Mouse (Mus musculus): Measurements from ENCODE around the gene Gpc5. TPM values are rescaled to one million over a fixed set of nuclear protein-coding genes. Genes with fewer than 3 reads are reported as not detected.
"Not testable (repeated sequence)": the region's sequence is repeated elsewhere in the genome, so short reads cannot be mapped to it uniquely, and the experiment has no call there.

Gpc5 gene
- polyA plus RNA-seq, 1 experiment from 2014 or later = 0.65 TPM

DNA sequence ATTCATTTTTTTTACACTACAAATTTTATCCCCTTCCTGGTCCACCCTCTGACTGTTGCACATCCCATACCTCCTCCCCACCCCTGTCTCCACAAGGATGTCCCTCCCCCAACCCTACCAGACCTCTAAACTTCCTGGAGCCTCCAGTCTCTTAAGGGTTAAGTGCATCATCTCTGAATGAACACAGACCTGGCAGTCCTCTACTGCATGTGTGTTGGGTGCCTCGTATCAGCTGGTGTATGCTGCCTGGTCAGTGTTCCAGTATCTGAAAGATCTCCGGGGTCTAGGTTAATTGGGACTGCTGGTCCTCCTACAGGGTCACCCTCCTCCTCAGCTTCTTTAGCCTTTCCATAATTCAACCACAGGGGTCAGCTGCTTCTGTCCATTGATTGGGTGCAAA is 25.9 kb upstream of the Gpc5 start:
- WGBS = 76% methylated on average over 2 of the region's 2 CpGs
- DNase-seq (ENCODE audit: low spot score); H3K4me3 ChIP-seq; H3K27me3 ChIP-seq (ENCODE audit: insufficient read depth, poor library complexity, severe bottlenecking); H3K9me3 ChIP-seq; H3K27ac ChIP-seq; H3K36me3 ChIP-seq; H3K4me1 ChIP-seq (replicated peaks): not testable (repeated sequence)

DNA sequence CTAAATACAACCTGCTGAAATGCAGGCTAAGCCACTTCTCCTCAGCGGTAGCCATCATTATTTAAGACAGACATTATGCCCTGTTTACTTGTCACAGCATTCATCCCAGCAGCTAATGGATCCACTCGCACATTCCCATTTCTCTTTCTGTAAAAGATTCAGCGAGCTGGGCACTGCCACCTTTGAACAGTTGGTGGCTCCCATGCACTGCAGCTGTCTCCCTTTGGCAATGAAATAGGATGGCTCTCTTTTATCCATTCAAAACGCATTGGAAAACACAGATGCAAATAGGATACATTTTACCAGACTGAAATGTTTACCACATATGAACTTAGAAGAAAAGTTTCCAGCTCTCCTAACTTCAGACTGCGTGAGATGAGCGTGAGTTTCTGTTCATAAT is 21.5 kb upstream of the Gpc5 start:
- no peak for DNase-seq (ENCODE audit: low spot score)
- WGBS = 48% methylated on average over 6 of the region's 6 CpGs
- no peak overlapping the region for H3K27ac ChIP-seq
- no peak overlapping the region for H3K4me3 ChIP-seq
- H3K36me3 ChIP-seq = no peaks in the 10 kb centered on the region
- no peaks in the 10 kb centered on the region for H3K27me3 ChIP-seq (ENCODE audit: insufficient read depth, poor library complexity, severe bottlenecking)
- H3K4me1 ChIP-seq (replicated peaks) = no peaks in the 10 kb centered on the region
- no peaks in the 10 kb centered on the region for H3K9me3 ChIP-seq

DNA sequence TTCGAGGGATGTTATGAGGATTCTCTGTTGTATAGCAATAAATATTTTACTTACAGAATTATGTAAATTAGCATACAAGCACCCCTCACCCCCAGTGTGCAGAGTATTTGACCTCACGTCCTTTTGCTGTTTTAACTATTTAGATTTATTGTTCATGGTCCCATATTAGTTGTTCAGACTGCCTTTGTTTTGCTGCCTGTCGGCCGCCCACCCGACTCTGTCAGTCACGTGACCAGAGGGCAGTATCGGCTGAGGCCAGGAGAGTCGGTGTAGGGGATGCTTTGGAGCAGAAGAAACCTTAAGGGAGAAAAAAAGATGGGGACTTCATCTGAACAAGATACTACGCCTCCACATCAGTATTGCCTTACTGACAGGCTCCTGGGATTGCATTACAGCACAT is 14.7 kb upstream of the Gpc5 start:
- no peak overlapping the region for H3K27ac ChIP-seq
- 0 out of 2 replicates have a peak, but pooled peaks cover 9% of the 10 kb centered on the region for H3K4me1 ChIP-seq (replicated peaks)
- WGBS = 45% methylated on average over 9 of the region's 9 CpGs
- H3K27me3 ChIP-seq (ENCODE audit: insufficient read depth, poor library complexity, severe bottlenecking) = no peaks in the 10 kb centered on the region
- DNase-seq (ENCODE audit: low spot score) = peak; percentile 20
- no peaks in the 10 kb centered on the region for H3K9me3 ChIP-seq
- no peak overlapping the region for H3K4me3 ChIP-seq
- no peaks in the 10 kb centered on the region for H3K36me3 ChIP-seq

DNA sequence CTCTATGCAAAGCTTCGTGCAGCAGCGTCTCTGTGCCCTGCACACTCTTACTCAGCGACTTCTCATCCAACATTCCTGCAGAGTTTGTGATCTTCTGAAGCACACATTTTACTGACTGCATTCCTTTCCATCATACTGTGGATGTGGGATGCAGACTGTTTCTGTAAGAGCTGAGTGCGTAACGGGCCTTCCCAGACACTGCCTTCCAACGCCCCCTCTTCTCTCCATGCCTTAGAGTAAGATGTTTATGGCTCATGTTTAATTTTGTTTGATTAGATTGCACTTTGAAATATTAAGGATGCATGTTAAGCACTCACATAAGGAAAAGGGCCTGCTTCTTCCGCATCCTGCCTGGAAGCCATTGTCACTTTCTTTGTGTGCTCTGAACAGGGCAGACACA is 14.0 kb upstream of the Gpc5 start:
- 0 out of 2 replicates have a peak, but pooled peaks cover 9% of the 10 kb centered on the region for H3K4me1 ChIP-seq (replicated peaks)
- 91% methylated on average over 7 of the region's 7 CpGs for WGBS
- no peaks in the 10 kb centered on the region for H3K27me3 ChIP-seq (ENCODE audit: insufficient read depth, poor library complexity, severe bottlenecking)
- no peaks in the 10 kb centered on the region for H3K36me3 ChIP-seq
- no peak overlapping the region for H3K27ac ChIP-seq
- H3K4me3 ChIP-seq = no peak overlapping the region
- DNase-seq (ENCODE audit: low spot score) = no peak
- H3K9me3 ChIP-seq = no peaks in the 10 kb centered on the region

DNA sequence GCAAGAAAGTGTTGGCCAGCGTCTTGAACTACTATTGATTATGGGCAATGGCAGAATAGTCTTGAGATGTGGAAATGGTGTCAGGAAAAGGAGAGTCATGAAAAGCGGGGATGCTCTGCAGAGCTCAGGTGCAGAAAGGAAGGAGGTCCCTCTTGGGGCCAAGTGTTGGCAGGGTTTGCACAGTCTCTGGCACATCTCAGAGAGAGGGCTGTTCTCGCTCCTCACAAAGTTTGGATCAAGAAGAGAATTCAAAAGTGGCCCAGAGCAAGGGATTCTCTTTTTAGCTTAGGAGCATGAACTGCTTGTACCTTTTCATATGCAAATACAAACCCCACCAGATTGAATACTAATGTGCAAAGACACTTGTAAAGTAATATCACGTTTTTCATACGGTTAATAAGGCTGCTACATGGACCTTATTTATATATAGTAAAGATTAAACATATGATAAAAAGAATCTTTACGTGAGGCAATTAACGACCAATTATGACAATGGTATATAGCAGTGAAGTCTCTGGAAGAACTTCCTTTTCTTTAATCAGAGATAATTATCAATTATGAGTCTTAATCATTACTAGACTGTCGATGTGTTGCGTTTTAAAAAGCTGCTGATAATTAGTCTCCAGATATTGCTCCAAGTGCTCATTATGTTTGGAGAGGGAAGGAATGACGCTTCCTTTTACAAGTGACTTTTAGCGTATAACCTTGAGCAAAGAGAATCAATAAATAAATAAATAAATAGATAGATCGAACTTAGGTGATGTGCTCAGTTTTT is 10.1 kb upstream of the Gpc5 start:
- Histone ChIP-seq H3K27me3 (ENCODE audit: insufficient read depth, poor library complexity, severe bottlenecking) (no peaks in the 10 kb centered on the region), H3K9me3 (no peaks in the 10 kb centered on the region), H3K36me3 (no peaks in the 10 kb centered on the region), H3K4me1 (replicated peaks) (0 out of 2 replicates have a peak, but pooled peaks cover 9% of the 10 kb centered on the region), H3K4me3 (no peak overlapping the region), H3K27ac (no peak overlapping the region)
- WGBS = 85% methylated on average over 12 of the region's 12 CpGs
- DNase-seq (ENCODE audit: low spot score) = no peak

DNA sequence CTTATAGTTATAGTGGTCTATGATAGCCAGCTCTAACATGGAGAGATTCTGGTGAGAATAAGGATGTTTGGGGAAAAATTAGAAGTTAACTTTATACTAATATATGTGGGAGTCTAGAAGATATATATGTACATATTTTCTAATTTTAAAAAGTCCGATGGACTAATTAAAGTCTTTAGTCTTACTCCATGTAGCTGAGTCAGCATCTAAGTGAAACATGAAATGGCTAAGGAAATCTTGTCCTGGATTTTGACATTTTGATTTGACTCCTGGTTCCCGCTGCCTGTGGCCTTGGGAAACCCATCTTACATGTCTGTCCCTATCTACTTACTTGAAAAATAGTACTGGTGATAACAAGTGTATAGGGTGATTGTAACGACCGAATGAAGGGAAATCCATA is 1.5 kb upstream of the Gpc5 start:
- Histone ChIP-seq H3K36me3 (no peaks in the 10 kb centered on the region), H3K4me3 (no peak overlapping the region), H3K27me3 (ENCODE audit: insufficient read depth, poor library complexity, severe bottlenecking) (peaks cover 64% of the 10 kb centered on the region), H3K4me1 (replicated peaks) (peaks cover 10% of the 10 kb centered on the region), H3K27ac (no peak overlapping the region), H3K9me3 (no peaks in the 10 kb centered on the region)
- no peak for DNase-seq (ENCODE audit: low spot score)
- WGBS = 89% methylated on average over 4 of the region's 4 CpGs

DNA sequence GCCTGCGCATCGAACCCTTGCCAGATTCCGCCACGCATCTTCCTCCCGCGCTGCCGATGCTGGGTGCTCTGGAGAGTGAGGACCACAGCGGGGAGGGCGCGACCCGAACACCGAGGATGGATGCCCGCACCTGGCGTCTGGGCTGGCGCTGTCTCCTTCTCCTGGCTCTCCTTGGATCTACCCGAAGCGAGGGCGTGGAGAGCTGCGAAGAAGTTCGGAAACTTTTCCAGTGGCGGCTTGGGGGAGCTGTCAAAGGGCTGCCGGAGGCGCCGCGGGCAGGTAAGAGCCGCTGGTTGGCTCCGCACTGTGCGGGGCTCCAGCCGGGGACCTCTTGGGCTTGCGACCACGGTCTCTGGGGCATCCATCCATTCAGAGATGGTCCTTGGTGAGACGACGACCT is 495 bp downstream of the Gpc5 start:
- Histone ChIP-seq H3K4me1 (replicated peaks) (peaks cover 10% of the 10 kb centered on the region), H3K4me3 (peak overlapping the region; percentile 64), H3K27me3 (ENCODE audit: insufficient read depth, poor library complexity, severe bottlenecking) (peaks cover 64% of the 10 kb centered on the region), H3K9me3 (no peaks in the 10 kb centered on the region), H3K36me3 (no peaks in the 10 kb centered on the region), H3K27ac (no peak overlapping the region)
- WGBS = under 1% methylated on average over 33 of the region's 33 CpGs
- peak; percentile 43 for DNase-seq (ENCODE audit: low spot score)

DNA sequence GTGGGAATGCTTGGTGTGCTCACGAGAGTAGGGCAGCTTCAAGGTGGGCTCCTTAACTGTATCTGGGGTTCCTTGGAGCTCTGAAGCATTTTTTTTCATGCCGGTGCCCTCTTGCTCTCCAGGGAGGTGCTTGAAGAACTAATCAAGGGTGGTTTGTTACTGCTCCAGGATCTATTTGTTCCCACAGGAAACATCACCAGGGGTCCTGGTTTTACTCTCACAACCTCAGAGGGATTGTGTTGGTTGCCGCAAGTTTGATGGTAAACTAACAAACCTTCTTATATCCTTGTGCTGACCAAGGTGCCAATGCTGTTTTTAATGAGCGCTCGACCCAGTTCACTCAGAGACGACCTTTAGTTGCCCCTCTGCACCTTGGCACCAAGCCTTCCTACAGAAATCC is 937 bp downstream of the Gpc5 start:
- 20% methylated on average over 6 of the region's 6 CpGs for WGBS
- DNase-seq (ENCODE audit: low spot score) = no peak
- Histone ChIP-seq H3K4me3 (peak overlapping the region; percentile 64), H3K4me1 (replicated peaks) (peaks cover 10% of the 10 kb centered on the region), H3K27ac (no peak overlapping the region), H3K9me3 (no peaks in the 10 kb centered on the region), H3K36me3 (no peaks in the 10 kb centered on the region), H3K27me3 (ENCODE audit: insufficient read depth, poor library complexity, severe bottlenecking) (peaks cover 63% of the 10 kb centered on the region)

DNA sequence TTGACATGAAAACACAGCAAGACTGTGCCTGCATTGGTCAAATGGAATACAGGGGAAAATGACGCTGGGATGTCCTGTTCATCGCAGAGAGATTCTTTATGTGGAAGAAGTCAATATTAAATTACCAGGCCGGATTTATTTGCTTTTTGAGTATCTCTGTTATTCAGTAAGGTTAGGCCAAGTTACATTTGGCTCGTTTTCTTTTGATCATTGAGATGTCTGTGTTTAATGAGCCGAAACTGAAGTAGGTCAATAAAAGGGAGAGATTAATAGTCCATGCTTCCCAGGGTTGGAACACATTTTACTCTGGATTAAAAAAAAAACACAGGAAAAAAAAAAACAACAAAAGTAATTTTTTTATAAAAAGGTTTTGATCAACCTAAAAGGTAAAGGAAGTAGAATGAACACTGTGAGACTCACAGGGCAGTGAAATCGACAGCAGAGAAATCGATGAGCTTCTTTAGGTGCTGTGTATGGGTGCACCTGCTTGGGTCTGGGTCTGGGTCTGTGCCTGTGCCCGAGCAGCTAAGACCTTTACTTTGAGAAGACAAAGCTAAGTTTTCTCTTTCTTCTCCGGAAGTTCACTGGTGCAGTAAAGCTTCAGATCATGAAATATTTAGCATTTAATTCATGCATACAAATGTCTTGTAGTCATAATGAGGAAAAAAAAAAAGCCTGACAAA is 8.7 kb downstream of the Gpc5 start:
- no peaks in the 10 kb centered on the region for H3K27me3 ChIP-seq (ENCODE audit: insufficient read depth, poor library complexity, severe bottlenecking)
- no peaks in the 10 kb centered on the region for H3K4me1 ChIP-seq (replicated peaks)
- H3K9me3 ChIP-seq = no peaks in the 10 kb centered on the region
- DNase-seq (ENCODE audit: low spot score) = no peak
- H3K27ac ChIP-seq = no peak overlapping the region
- H3K4me3 ChIP-seq = no peak overlapping the region
- WGBS = 86% methylated on average over 9 of the region's 9 CpGs
- no peaks in the 10 kb centered on the region for H3K36me3 ChIP-seq

DNA sequence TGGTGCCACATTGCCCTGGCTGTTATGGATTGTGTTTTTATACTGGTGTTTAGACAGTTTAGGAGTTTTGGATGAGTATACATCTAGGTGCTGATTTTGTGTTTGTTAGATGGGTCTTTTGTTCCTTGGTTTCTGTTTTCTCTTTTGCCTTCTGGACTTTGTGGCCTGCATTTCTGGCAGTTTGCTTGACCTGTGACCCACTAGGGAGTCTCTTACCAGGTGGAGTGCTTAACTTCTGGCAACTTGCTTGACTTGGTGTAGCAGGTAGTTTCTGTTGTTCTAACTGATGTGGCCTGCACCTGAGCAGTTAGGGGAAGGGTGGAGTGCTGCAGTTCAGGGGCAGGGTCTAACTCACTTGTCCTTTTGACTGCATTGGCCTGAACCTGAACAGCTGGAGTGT is 14.3 kb downstream of the Gpc5 start:
- H3K36me3 ChIP-seq = no peaks in the 10 kb centered on the region
- H3K9me3 ChIP-seq = no peaks in the 10 kb centered on the region
- H3K27me3 ChIP-seq (ENCODE audit: insufficient read depth, poor library complexity, severe bottlenecking) = no peaks in the 10 kb centered on the region
- DNase-seq (ENCODE audit: low spot score) = no peak
- no peaks in the 10 kb centered on the region for H3K4me1 ChIP-seq (replicated peaks)
- no peak overlapping the region for H3K27ac ChIP-seq
- no peak overlapping the region for H3K4me3 ChIP-seq

DNA sequence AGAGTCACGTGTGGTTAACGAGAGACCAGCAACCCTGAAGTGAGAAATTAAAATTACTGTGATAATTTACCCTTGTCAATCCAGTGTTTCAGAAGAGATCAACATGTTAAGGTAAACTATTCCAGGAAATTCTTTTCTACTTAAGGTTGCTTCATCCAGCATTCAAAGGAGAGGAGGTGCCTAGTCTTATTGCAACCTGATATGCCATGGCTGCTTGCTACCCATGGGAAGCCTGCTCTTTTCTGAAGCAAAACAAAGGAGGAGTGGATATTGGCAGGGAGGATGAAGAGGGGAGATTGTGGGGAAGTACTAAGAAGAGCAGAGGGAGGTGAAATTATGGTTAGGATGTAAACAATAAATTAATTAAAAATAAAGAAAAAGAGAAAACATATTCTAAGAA is 15.5 kb downstream of the Gpc5 start:
- Histone ChIP-seq H3K4me3 (no peak overlapping the region), H3K9me3 (no peaks in the 10 kb centered on the region), H3K36me3 (no peaks in the 10 kb centered on the region), H3K27me3 (ENCODE audit: insufficient read depth, poor library complexity, severe bottlenecking) (no peaks in the 10 kb centered on the region), H3K27ac (no peak overlapping the region), H3K4me1 (replicated peaks) (no peaks in the 10 kb centered on the region)
- WGBS = 79% methylated on average over 2 of the region's 2 CpGs
- DNase-seq (ENCODE audit: low spot score) = no peak

DNA sequence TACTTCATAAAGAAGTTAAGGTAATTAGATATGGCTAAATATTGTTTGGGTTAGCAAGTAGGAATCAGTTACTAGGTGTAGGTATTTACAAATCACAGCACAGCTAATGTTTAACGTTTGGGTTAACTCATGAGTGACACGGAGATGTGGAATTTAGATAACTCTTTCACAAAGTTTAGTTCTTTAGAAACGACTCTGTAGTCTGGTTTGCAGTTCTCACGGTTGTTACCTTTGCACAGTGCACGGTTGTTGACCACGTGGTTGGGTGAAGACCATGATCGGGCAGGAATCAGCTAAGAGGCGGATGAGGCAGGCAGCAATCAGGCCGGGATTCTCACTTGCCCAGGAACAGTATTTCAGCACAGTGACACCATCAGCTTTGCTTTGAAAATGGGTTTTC is 26.6 kb downstream of the Gpc5 start:
- no peaks in the 10 kb centered on the region for H3K9me3 ChIP-seq
- no peaks in the 10 kb centered on the region for H3K4me1 ChIP-seq (replicated peaks)
- H3K4me3 ChIP-seq = no peak overlapping the region
- H3K27ac ChIP-seq = no peak overlapping the region
- no peaks in the 10 kb centered on the region for H3K27me3 ChIP-seq (ENCODE audit: insufficient read depth, poor library complexity, severe bottlenecking)
- DNase-seq (ENCODE audit: low spot score) = no peak
- 93% methylated on average over 9 of the region's 9 CpGs for WGBS
- H3K36me3 ChIP-seq = no peaks in the 10 kb centered on the region

DNA sequence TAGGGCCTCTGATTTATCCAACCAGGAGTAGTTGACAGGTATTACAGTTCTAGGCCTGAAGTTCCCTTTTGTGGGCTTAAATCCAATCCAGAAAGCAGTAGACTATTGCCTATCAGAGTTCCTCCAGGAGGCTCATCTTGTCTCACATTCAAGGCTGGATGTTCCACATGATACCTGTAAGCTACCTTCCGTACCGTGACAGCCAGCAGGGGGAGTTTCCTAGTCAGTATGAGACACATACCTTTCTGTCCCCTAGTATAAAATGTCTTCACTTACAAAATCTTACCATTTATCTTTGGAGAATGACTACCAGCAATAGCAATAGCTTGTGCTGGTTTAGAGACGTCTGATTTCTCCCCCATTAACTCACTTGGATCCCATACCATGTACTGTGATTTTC is 56.8 kb downstream of the Gpc5 start:
- Histone ChIP-seq H3K4me1 (replicated peaks) (no peaks in the 10 kb centered on the region), H3K9me3 (no peaks in the 10 kb centered on the region), H3K27ac (no peak overlapping the region), H3K36me3 (no peaks in the 10 kb centered on the region), H3K4me3 (no peak overlapping the region), H3K27me3 (ENCODE audit: insufficient read depth, poor library complexity, severe bottlenecking) (no peaks in the 10 kb centered on the region)
- WGBS = 85% methylated on average over 3 of the region's 3 CpGs
- DNase-seq (ENCODE audit: low spot score) = no peak
